Mouse (Mus musculus) small intestine, adult 2 months (tissue): ENCODE measurements around the gene Fam168b. TPM values are rescaled to one million over a fixed set of nuclear protein-coding genes. Genes with fewer than 3 reads are reported as not detected.
A peak's percentile ranks its signal among the peaks of the same experiment; 100 is the strongest.

ENCODE experiments used
- H3K27ac ChIP-seq: fragments of 200-500 bp; 2 replicates; pipeline ENCODE4 v1.5.1; 2012; ENCODE audit warnings: low read depth, low read length, control low read depth, inconsistent platforms; ENCODE audit not compliant: insufficient read depth
- H3K27me3 ChIP-seq: fragments of 200-500 bp; 2 replicates; pipeline ENCODE4 v1.6.1; 2012; ENCODE audit warnings: mild to moderate bottlenecking, moderate library complexity, low read length, inconsistent platforms; ENCODE audit not compliant: control insufficient read depth, insufficient read depth
- H3K36me3 ChIP-seq: fragments of 200-500 bp; 2 replicates; pipeline ENCODE4 v1.6.1; 2012; ENCODE audit warnings: mild to moderate bottlenecking, low read length, control low read depth, inconsistent platforms; ENCODE audit not compliant: control insufficient read depth, insufficient read depth
- H3K4me1 ChIP-seq: fragments of 200-500 bp; 2 replicates; pipeline ENCODE4 v1.6.1; 2012; ENCODE audit warnings: low read length, inconsistent platforms, mixed read lengths; ENCODE audit not compliant: control insufficient read depth, insufficient read depth, insufficient read length
- H3K4me3 ChIP-seq: fragments of 200-500 bp; 2 replicates; pipeline ENCODE4 v1.5.1; 2012; ENCODE audit warnings: low read depth, mild to moderate bottlenecking, control low read depth, inconsistent platforms, low read length, moderate library complexity
- CTCF ChIP-seq: fragments of 200-500 bp; IDR thresholded peaks from 2 replicates; pipeline ENCODE4 v1.5.1; 2012; ENCODE audit warnings: low read depth, mild to moderate bottlenecking, control low read depth, inconsistent platforms, low read length, moderate library complexity, mixed read lengths; ENCODE audit not compliant: insufficient replicate concordance, insufficient read length; ENCODE audit errors: extremely low read depth
- POLR2A ChIP-seq: fragments of 200-500 bp; IDR thresholded peaks from 2 replicates; pipeline ENCODE4 v1.6.1; 2012; ENCODE audit warnings: low read depth, mild to moderate bottlenecking, control low read depth, inconsistent platforms, low read length, moderate library complexity
- WGBS: fragments of 180-500 bp; shearing (Covaris S2); methylation state at CpG from one replicate; pipeline ENCODE4 v1.1.7; 2018; 5-methylcytosine and 5-hydroxymethylcytosine counted together
- polyA plus RNA-seq: library from polyadenylated mRNA; depleted of rRNA; stranded (reverse); fragments of >200 nt; gene quantifications from 2 replicates; pipeline ENCODE4 v1.2.3, GENCODE M21; 2012; rRNA removed

Fam168b gene
- polyA plus RNA-seq = 183 and 296 TPM in 2 replicates

GRCm38 (mm10) chr1:34842887-34843618 lies at the start of gene Fam168b:
TSS of gene Fam168b (minus strand) at chr1:34843065.
- Histone ChIP-seq H3K4me1 (peaks cover 11% of the 10 kb centered on the region; the same call in 1 of the 2 replicates), H3K27me3 (no peaks in the 10 kb centered on the region), H3K27ac (peak within 1 kb of the TSS; percentile 91), H3K4me3 (peak within 1 kb of the TSS; percentile 96), H3K36me3 (no peaks in the 10 kb centered on the region)
- TF ChIP-seq CTCF (no peak), POLR2A (peak; percentile 85)
- WGBS = under 1% methylated on average over 59 of the region's 59 CpGs

GRCm38 (mm10) chr1:34892466-34892865 lies 49.6 kb upstream of the Fam168b start:
- no peak for TF ChIP-seq CTCF
- TF ChIP-seq POLR2A = no peak
- no peaks in the 10 kb centered on the region for H3K36me3 ChIP-seq
- WGBS = 57% methylated on average over 3 of the region's 3 CpGs
- H3K27me3 ChIP-seq = no peaks in the 10 kb centered on the region
- no peak overlapping the region for H3K27ac ChIP-seq
- H3K4me1 ChIP-seq = no peaks in the 10 kb centered on the region
- no peak overlapping the region for H3K4me3 ChIP-seq

GRCm38 (mm10) chr1:34891559-34892289 lies 48.9 kb upstream of the Fam168b start:
- peak; percentile 53; the same call in 1 of the 2 replicates for TF ChIP-seq CTCF
- no peak for TF ChIP-seq POLR2A
- no peak overlapping the region for H3K27ac ChIP-seq
- WGBS = 51% methylated on average over 14 of the region's 14 CpGs
- no peaks in the 10 kb centered on the region for H3K27me3 ChIP-seq
- no peaks in the 10 kb centered on the region for H3K4me1 ChIP-seq
- no peaks in the 10 kb centered on the region for H3K36me3 ChIP-seq
- no peak overlapping the region for H3K4me3 ChIP-seq

- Histone ChIP-seq H3K27me3 (no peaks in the 10 kb centered on the region), H3K4me3 (no peak overlapping the region), H3K27ac (no peak overlapping the region), H3K4me1 (no peaks in the 10 kb centered on the region), H3K36me3 (peaks cover 7% of the 10 kb centered on the region)
- TF ChIP-seq POLR2A (no peak), CTCF (no peak)
These were observed 40.9 kb upstream of the Fam168b start for GRCm38 (mm10) chr1:34883776-34884175.

- peaks cover 42% of the 10 kb centered on the region for H3K36me3 ChIP-seq
- TF ChIP-seq CTCF (no peak), POLR2A (no peak)
- H3K27me3 ChIP-seq = no peaks in the 10 kb centered on the region
- no peak overlapping the region for H3K4me3 ChIP-seq
- H3K27ac ChIP-seq = no peak overlapping the region
- 72% methylated on average over 6 of the region's 6 CpGs for WGBS
- no peaks in the 10 kb centered on the region for H3K4me1 ChIP-seq
These were observed 36.7 kb upstream of the Fam168b start for GRCm38 (mm10) chr1:34879611-34880010.

DNA sequence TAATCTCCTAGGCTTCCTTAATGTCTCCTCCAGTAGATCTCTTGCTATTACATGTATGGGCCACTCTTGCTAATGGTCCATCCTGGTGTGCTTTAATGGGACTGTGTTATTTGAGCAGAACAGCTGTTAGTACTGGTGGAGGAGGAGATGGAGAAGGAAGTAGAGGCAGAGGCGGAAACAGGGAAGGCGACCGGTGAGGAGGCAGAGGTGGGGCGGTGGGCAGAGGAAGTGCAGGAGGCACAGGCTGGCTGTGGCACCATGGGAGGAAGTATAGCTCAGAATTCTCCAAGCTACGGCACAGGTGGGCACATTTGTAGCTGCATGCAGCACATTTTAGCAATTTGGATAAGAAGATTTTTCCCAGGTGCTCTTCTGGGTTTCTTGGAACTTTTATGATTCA lies 30.7 kb upstream of the Fam168b start:
- Histone ChIP-seq H3K4me3 (no peak overlapping the region), H3K27ac (no peak overlapping the region), H3K27me3 (no peaks in the 10 kb centered on the region), H3K4me1 (no peaks in the 10 kb centered on the region), H3K36me3 (peaks cover 90% of the 10 kb centered on the region)
- TF ChIP-seq CTCF (no peak), POLR2A (no peak)
- WGBS = 91% methylated on average over 5 of the region's 5 CpGs

DNA sequence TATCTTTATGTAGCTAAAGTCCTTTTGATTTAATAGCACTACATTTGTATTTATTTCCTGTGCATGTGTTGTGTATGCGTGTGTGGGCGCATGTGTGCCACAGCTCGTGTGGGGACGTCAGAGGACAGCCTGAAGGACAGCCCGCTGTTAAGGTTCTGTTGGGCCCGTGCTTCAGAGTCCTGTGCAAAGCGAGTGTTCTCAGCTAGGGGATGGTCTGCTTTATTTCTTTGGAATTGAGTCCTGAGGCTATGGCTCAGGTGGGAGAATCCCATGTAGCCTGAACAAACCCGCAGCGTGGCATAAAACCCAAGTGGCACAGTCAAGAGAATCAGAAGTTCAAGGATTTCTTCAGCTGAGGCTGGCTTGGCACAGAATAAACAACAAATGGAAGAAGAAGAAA lies 28.3 kb upstream of the Fam168b start:
- Histone ChIP-seq H3K4me1 (no peaks in the 10 kb centered on the region), H3K4me3 (no peak overlapping the region), H3K36me3 (peaks cover 82% of the 10 kb centered on the region), H3K27ac (no peak overlapping the region), H3K27me3 (no peaks in the 10 kb centered on the region)
- 97% methylated on average over 9 of the region's 9 CpGs for WGBS
- no peak for TF ChIP-seq CTCF
- TF ChIP-seq POLR2A = no peak
